Mouse (Mus musculus): Measurements from ENCODE around the gene Olfr1474.
"Not testable (repeated sequence)": the region's sequence is repeated elsewhere in the genome, so short reads cannot be mapped to it uniquely, and the experiment has no call there.

Gene Olfr1474

DNA sequence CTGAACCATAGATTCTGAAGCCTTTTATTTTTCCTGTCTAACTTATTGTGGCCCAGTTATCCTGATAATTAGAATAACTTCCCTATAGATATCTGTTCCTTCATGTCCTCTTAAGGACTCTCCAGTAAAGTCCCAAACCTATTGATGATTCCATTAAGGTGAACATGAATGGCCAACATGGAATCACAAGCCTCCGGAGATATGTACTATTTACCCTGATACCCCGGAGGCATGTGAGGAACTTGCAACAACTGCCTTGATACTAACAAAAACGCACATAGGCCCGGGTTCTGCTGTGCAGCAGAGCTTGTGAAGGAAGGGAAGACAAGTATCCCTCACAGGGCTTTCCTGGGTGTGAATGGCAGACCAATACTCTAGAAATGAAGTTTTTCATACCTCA lies at the start of gene Olfr1474:
Olfr1474 (plus strand) TSS at position 301 of the 400 bp plus-strand sequence.
- DNase-seq (ENCODE audit: low read depth, low spot score) = not testable (repeated sequence)

DNA sequence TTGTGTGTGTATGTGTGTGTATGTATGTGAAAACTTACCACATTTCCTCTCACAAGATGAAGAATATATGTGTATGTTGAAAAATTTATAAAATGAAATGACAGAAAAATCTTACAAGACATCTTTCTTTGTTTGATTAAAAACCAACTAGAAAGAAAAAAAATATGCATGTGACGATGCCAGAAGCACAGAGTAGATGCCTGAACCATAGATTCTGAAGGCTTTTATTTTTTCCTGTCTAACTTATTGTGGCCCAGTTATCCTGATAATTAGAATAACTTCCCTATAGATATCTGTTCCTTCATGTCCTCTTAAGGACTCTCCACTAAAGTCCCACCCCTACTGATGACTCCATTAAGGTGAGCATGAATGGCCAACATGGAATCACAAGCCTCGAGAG lies 26.3 kb upstream of the Olfr1474 start, which contains the start of gene Olfr1471:
Olfr1471 (plus strand) TSS at position 301 of the 400 bp plus-strand sequence.
- DNase-seq (ENCODE audit: low read depth, low spot score) = not testable (repeated sequence)

DNA sequence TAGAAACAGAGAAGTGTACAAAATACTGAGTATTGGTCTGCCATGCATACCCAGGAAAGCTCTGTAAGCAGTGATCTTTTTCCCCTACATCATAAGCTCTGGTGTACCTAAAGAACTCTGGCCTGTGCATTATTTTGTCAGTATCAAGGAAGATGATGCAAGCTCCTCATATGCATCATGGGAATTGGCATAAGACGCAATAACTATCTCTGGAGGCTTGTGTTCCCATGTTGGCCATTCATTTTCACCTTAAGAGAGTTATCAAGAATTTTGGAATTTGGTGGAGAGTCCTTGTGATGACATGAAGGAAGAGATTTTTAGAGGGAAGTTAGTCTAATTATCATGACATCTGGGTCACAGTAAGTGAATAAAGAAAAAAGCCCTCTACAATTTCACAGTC lies 13.4 kb upstream of the Olfr1474 start, which contains the start of gene Olfr1472:
Olfr1472 (minus strand) TSS at position 101 of the 400 bp plus-strand sequence.
- no peak for DNase-seq (ENCODE audit: low read depth, low spot score)

DNA sequence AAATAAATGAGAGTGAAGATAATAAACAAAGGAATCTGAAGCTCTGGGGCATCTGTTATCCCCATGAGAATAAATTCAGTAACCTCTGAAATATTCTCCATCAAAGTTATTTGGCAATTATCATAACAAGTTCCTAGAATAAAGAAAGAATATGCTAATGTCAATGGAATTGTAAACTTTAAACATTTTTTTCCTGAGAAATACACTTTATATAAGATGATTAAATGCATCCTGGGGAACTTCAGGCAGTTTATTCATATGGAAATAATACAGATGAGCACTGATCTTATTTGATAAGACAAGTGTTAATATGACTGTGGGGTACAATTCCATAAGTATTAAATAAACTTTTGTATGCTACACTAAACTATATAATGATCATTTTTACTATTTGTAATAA lies 10.7 kb downstream of the Olfr1474 start, which contains the start of gene Olfr1475:
Olfr1475 (minus strand) TSS at position 101 of the 400 bp plus-strand sequence.
- DNase-seq (ENCODE audit: low read depth, low spot score) = no peak

DNA sequence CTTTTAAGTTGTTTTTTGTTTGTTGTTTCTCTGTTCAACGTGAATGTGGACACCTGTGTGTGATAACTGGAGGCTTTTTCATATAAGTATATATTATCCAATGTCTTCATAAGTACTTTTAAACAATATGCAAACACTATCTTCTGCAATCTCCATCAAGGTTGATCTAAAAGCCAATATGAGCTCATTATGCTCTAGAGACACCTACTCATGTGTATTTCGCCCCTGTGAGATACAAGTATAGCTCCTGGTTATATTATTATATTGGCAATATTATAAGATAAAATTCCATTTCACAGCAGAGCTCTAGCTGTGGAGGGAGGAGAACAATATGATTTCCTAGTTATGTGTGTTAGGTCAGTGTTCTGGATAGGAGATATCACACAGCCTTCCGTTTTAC lies 30.9 kb downstream of the Olfr1474 start, which contains the start of gene Olfr1477:
Olfr1477 (plus strand) TSS at position 301 of the 400 bp plus-strand sequence.
- DNase-seq (ENCODE audit: low read depth, low spot score) = no peak

Measured in skeletal muscle tissue, adult 2 months (tissue).